Mouse (Mus musculus) hematopoietic stem cell, adult 5-6 weeks (primary cell): ENCODE measurements around the gene Sh3d21. TPM values are rescaled to one million over a fixed set of nuclear protein-coding genes. Genes with fewer than 3 reads are reported as not detected.
A peak's percentile ranks its signal among the peaks of the same experiment; 100 is the strongest.

Experiments used
- ATAC-seq, 2 experiments: fragments of 125-278 bp in 1 of 2; replicated peaks in 1 of 2; 2 replicates each; pipeline ENCODE4 v1.8.0; 2016 to 2017; ENCODE audit warnings: inconsistent platforms in 2 of 2, mild to moderate bottlenecking in 2 of 2, moderate number of reproducible peaks in 2 of 2, low read depth in 1 of 2, moderate TSS enrichment in 1 of 2; ENCODE audit not compliant: low FRiP score in 2 of 2, poor library complexity in 2 of 2, severe bottlenecking in 2 of 2, insufficient read depth in 1 of 2, low TSS enrichment in 1 of 2
- total RNA-seq: library from RNA; stranded (forward); fragments of 172-1452, 232-1000 nt; gene quantifications from 2 replicates; pipeline ENCODE4 v1.2.3, GENCODE M21; 2017

The Sh3d21 gene
- total RNA-seq, 1 experiment from 2014 or later = 0.89 TPM

- no peak for ATAC-seq
Measured at GRCm38 (mm10) chr4:126123309-126124040, 39.8 kb downstream of the Sh3d21 start.

- no peak for ATAC-seq
Measured at GRCm38 (mm10) chr4:126120506-126120905, 42.8 kb downstream of the Sh3d21 start.

- ATAC-seq = no peak
Measured at GRCm38 (mm10) chr4:126120052-126120451, 43.2 kb downstream of the Sh3d21 start.

- no peak for ATAC-seq
Measured at GRCm38 (mm10) chr4:126119051-126119450, 44.2 kb downstream of the Sh3d21 start.

- ATAC-seq = no peak
Measured at GRCm38 (mm10) chr4:126118651-126119050, 44.6 kb downstream of the Sh3d21 start.

GRCm38 (mm10) chr4:126117116-126117515, 46.2 kb downstream of the Sh3d21 start:
- ATAC-seq = no peak

- no peak for ATAC-seq
Measured at GRCm38 (mm10) chr4:126115871-126116521, 47.3 kb downstream of the Sh3d21 start.

- ATAC-seq = no peak
Measured at GRCm38 (mm10) chr4:126115411-126115810, 47.9 kb downstream of the Sh3d21 start.

- ATAC-seq = peak; percentile 24 to 37; a peak in 1 of 4 replicates
Measured at GRCm38 (mm10) chr4:126113943-126114342, 49.3 kb downstream of the Sh3d21 start.

GRCm38 (mm10) chr4:126113243-126113642, 50.0 kb downstream of the Sh3d21 start:
- no peak for ATAC-seq

- 0 out of 4 replicates have a peak, but pooled peaks of 1 of the 2 experiments have one; percentile 4 for ATAC-seq
Measured at GRCm38 (mm10) chr4:126111153-126111549, 52.1 kb downstream of the Sh3d21 start.

- ATAC-seq = peak; percentile 87 to 90
Measured at GRCm38 (mm10) chr4:126110374-126111152, 52.7 kb downstream of the Sh3d21 start.

- no peak for ATAC-seq
Measured at GRCm38 (mm10) chr4:126109613-126110373, 53.5 kb downstream of the Sh3d21 start.

GRCm38 (mm10) chr4:126108061-126108740, 55.1 kb downstream of the Sh3d21 start:
- ATAC-seq = no peak

GRCm38 (mm10) chr4:126105131-126105783, 58.0 kb downstream of the Sh3d21 start:
- no peak for ATAC-seq

- ATAC-seq = no peak
Measured at GRCm38 (mm10) chr4:126104261-126105075, 58.8 kb downstream of the Sh3d21 start.
